Mouse (Mus musculus) erythroblast, embryonic 14.5 days (primary cell): ENCODE measurements at regions not wholly inside any gene's neighbourhood (a gene's known extent, or its start where the extent isn't known, plus 50 kb on each side); places are given as distances from the start of the nearest gene placed in this dataset.

ENCODE experiments used
- GATA1 ChIP-seq: IDR thresholded peaks from 2 replicates; pipeline ENCODE4 v1.6.1; 2012; ENCODE audit warnings: low read length, inconsistent platforms, mixed read lengths
- TAL1 ChIP-seq: IDR thresholded peaks from 3 replicates; pipeline ENCODE4 v1.6.1; 2012; ENCODE audit warnings: low read length, inconsistent platforms, mixed read lengths

DNA sequence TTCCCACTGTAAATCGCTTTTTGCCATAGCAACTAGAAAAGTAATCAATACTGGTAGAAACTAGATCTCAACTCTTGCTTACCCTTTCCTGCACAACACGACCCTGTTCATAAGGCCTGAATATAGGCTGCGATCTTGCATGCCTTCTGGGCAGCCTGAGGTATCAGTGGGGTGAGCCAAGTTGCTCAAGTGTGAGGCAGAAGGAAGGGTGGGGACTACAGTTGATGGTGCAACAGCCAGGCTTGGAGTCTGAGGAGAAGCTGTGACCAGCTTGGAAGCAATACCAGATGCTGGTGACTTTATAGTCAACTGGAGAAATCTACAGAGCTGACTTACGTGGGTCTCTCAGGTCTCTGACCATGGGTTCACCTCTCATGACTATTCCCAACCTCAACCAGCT lies 123.3 kb downstream of the Bcl2l11 start:
- TF ChIP-seq TAL1 (no peak), GATA1 (no peak)
